Mouse (Mus musculus) intestine, embryonic 15.5 days (tissue): ENCODE data around the gene Ndufs8. TPM values are rescaled to one million over a fixed set of nuclear protein-coding genes. Genes with fewer than 3 reads are reported as not detected.

Source experiments
- ATAC-seq: fragments of 200-750 bp; cut with Nextera tagmentation; 2 replicates; pipeline ENCODE4 v1.8.0; 2017; ENCODE audit warnings: moderate TSS enrichment, moderate library complexity
- H3K27ac ChIP-seq: fragments of 300-500 bp; sonication (generic); 2 replicates; pipeline ENCODE4 v1.5.1; 2015; ENCODE audit warnings: mild to moderate bottlenecking, inconsistent platforms
- H3K27me3 ChIP-seq: fragments of 300-500 bp; sonication (generic); replicated peaks from 2 replicates; pipeline ENCODE4 v1.6.1; 2015; ENCODE audit warnings: inconsistent platforms
- H3K36me3 ChIP-seq: fragments of 300-500 bp; sonication (generic); 2 replicates; pipeline ENCODE4 v1.6.1; 2015; ENCODE audit warnings: inconsistent platforms
- H3K4me1 ChIP-seq: fragments of 300-500 bp; sonication (generic); replicated peaks from 2 replicates; pipeline ENCODE4 v1.6.1; 2015; ENCODE audit warnings: inconsistent platforms
- H3K4me2 ChIP-seq: fragments of 300-500 bp; sonication (generic); replicated peaks from 2 replicates; pipeline ENCODE4 v1.6.1; 2015; ENCODE audit warnings: mild to moderate bottlenecking, inconsistent platforms
- H3K4me3 ChIP-seq: fragments of 300-500 bp; sonication (generic); replicated peaks from 2 replicates; pipeline ENCODE4 v1.5.1; 2015; ENCODE audit warnings: inconsistent platforms
- H3K9ac ChIP-seq: fragments of 300-500 bp; sonication (generic); 2 replicates; pipeline ENCODE4 v1.6.1; 2015; ENCODE audit warnings: inconsistent platforms
- H3K9me3 ChIP-seq: fragments of 300-500 bp; sonication (generic); 2 replicates; pipeline ENCODE4 v1.6.1; 2016; ENCODE audit warnings: inconsistent platforms
- WGBS: fragments of 180-500 bp; shearing (Covaris S2); methylation state at CpG from one replicate; pipeline ENCODE4 v1.1.7; 2015; 5-methylcytosine and 5-hydroxymethylcytosine counted together
- polyA plus RNA-seq: library from polyadenylated mRNA; unstranded; fragments of >200 nt; fragmentation: Nextera tagmentation; extraction: Ambion mirVana; gene quantifications from 2 replicates; pipeline ENCODE4 v1.2.1, GENCODE M21; 2015

Gene Ndufs8
- polyA plus RNA-seq, 1 experiment from 2014 or later, result 342 TPM

DNA sequence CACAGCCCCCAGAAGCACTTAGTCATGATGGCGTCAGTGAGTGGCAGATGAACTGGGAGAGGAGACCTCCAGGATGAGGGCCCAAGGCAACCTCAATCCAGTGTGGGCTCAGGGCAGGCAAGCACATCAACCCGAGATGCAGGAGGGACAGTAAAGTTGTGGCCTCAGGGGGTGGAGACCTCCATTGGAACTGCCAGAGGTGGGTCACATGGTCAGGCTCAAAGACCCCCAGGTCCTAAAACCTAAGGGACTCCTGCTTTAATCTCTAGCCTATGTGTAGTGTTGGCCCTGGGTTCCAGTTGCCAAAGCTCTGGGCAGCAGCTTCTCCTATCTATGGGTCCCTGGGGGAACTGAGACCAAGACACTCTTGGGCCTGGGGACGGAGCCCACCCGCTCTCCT, 16.2 kb upstream of the Ndufs8 start:
- Histone ChIP-seq H3K36me3 (no peaks in the 10 kb centered on the region), H3K4me2 (no peak overlapping the region)
- 88% methylated on average over 4 of the region's 4 CpGs for WGBS

DNA sequence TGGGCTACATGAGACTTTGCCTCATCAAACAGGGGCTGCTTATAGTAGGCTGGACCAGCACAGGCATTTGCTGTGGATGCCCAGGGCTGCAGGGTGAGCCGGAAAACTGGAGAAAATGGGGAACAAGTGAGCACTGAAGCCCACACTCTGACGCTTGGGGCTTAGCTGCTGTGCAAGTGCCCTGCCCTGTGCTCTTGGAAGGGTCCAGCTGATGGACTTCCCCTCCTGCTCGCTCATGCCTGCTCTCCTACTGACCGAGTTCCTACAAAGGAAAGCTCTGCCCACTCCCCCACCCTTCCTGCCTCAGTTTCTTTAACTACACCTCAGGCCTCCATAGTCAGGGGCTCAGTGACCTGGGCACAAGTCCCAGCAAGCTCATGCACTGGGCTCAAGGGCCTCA, 15.4 kb upstream of the Ndufs8 start:
- ATAC-seq, result no peak
- H3K27ac ChIP-seq, result no peak overlapping the region
- H3K4me3 ChIP-seq, result no peak overlapping the region
- no peaks in the 10 kb centered on the region for H3K9me3 ChIP-seq
- 89% methylated on average over 4 of the region's 4 CpGs for WGBS
- H3K4me1 ChIP-seq, result peaks cover 26% of the 10 kb centered on the region
- H3K4me2 ChIP-seq, result no peak overlapping the region
- H3K9ac ChIP-seq, result no peak overlapping the region
- no peaks in the 10 kb centered on the region for H3K36me3 ChIP-seq
- no peaks in the 10 kb centered on the region for H3K27me3 ChIP-seq

More for the DNA sequence above, 16.2 kb upstream of the Ndufs8 start:
- ATAC-seq, result no peak
- H3K9ac ChIP-seq, result no peak overlapping the region
- no peak overlapping the region for H3K4me3 ChIP-seq
- no peaks in the 10 kb centered on the region for H3K27me3 ChIP-seq
- no peak overlapping the region for H3K27ac ChIP-seq
- no peaks in the 10 kb centered on the region for H3K9me3 ChIP-seq
- peaks cover 25% of the 10 kb centered on the region for H3K4me1 ChIP-seq

DNA sequence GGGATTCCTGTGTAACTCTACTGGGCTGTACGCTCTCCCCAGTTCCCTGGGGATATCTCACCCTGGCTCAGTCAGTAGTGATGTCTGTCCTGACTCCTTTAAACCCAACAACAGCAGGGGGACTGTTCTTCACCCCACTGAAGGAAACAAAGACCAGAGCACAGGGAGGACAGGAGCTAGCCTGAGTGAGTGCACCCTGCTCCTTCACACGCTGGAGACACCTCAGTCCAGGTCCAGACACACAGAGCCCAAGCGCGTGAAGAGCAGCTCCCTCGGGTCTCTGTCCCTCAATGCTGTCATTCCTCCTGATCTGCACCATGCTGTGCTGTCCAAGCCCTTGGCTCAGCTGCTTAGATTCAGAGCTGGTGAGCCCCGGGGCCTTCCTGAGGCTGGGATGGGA, 14.1 kb upstream of the Ndufs8 start:
- 65% methylated on average over 6 of the region's 6 CpGs for WGBS

DNA sequence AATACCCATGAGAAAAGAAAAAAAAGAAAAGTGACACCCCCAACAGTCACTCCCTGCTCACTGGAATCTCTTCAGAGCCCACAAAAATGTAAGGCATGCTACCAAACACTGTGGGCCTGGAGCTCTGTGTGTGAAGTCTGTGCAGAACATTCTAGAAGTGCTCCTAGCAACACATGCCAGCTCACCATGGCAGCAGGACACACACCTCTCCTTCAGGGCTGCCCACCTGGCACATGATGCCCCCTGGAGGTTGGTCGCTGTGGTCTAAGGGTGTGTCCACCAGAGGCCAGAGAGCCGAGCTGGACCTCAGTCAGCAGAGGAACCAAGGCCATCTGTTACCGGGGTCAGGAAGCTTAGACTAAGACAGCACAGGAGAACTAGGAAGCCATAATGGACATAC, 13.7 kb upstream of the Ndufs8 start:
- H3K27ac ChIP-seq, result no peak overlapping the region
- no peaks in the 10 kb centered on the region for H3K27me3 ChIP-seq
- no peak for ATAC-seq
- H3K4me3 ChIP-seq, result no peak overlapping the region
- no peak overlapping the region for H3K4me2 ChIP-seq
- H3K9ac ChIP-seq, result no peak overlapping the region
- 53% methylated on average over 3 of the region's 3 CpGs for WGBS
- peaks cover 29% of the 10 kb centered on the region for H3K4me1 ChIP-seq
- H3K36me3 ChIP-seq, result no peaks in the 10 kb centered on the region
- H3K9me3 ChIP-seq, result no peaks in the 10 kb centered on the region

More for the DNA sequence above, 14.1 kb upstream of the Ndufs8 start:
- no peak for ATAC-seq
- Histone ChIP-seq H3K27ac (no peak overlapping the region), H3K9ac (no peak overlapping the region), H3K4me2 (no peak overlapping the region), H3K4me3 (no peak overlapping the region), H3K27me3 (no peaks in the 10 kb centered on the region), H3K36me3 (no peaks in the 10 kb centered on the region), H3K4me1 (peaks cover 29% of the 10 kb centered on the region), H3K9me3 (no peaks in the 10 kb centered on the region)

DNA sequence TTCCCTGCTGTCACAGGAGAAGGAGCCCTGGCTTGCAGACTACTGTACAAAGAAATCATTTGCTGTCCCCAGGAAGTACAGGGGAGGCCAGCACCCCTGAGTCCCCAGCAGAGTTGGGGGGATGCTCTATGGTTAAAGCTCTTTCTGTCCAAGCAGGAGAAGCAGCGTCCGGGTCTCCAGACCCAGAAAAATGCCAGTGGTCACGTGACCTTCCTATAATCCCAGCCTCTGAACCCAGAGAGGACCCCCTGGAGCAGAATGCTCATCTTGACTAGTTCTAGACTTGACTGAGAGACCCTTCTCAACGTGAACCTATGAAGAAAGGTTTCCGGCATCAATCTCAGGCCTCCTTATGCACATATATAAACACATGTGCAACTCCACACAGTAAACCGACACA, 13.3 kb upstream of the Ndufs8 start:
- WGBS, result 82% methylated on average over 6 of the region's 6 CpGs
- no peak for ATAC-seq
- Histone ChIP-seq H3K27me3 (no peaks in the 10 kb centered on the region), H3K27ac (no peak overlapping the region), H3K9ac (no peak overlapping the region), H3K36me3 (no peaks in the 10 kb centered on the region), H3K4me2 (no peak overlapping the region), H3K4me3 (no peak overlapping the region), H3K4me1 (peaks cover 27% of the 10 kb centered on the region), H3K9me3 (no peaks in the 10 kb centered on the region)

DNA sequence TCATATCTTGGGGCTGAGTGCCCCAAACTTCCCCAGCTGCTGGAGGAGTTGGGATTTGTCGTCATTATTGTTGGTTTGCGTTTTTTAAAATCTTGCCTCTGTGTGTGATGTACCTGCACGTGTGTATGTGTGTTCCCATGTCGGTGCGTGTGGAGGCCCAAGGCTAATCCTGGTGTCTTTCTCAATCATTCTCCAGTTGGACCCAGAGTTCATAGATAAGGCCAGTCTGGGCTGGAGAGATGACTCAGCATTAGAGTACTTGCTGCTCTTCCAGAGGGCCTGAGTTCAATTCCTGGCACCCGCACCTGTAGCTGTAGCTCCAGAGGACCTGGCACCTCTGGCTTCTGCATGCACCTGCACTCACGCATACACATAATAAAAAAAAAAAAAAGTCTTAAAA, 12.3 kb upstream of the Ndufs8 start:
- Histone ChIP-seq H3K27me3 (no peaks in the 10 kb centered on the region), H3K9me3 (no peaks in the 10 kb centered on the region), H3K36me3 (no peaks in the 10 kb centered on the region), H3K4me2 (no peak overlapping the region), H3K4me1 (peaks cover 17% of the 10 kb centered on the region), H3K4me3 (no peak overlapping the region), H3K9ac (no peak overlapping the region), H3K27ac (no peak overlapping the region)
- no peak for ATAC-seq
- 92% methylated on average over 7 of the region's 7 CpGs for WGBS

DNA sequence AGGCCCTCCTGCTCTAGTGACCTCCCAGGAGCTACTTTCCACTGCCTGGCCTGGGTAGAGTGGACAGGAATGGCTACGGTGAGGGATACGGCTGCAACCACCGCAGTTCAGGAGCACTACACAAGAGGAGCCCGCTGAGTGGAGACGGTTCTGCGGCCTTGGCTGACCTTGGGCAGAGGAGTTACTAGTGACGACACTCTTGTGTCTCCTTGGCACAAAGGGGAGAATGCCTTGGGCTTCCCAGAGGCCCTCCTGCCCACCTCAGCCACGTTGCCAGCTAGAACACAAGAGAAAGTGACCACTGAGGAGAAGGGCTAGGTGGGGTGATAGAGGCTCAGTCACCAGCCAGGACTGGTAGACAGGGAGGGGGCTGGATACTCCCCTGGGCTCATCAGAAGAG, 11.6 kb upstream of the Ndufs8 start:
- H3K27ac ChIP-seq, result peak overlapping the region; percentile 59; the same call in 1 of the 2 replicates
- no peak overlapping the region for H3K9ac ChIP-seq
- WGBS, result 83% methylated on average over 8 of the region's 8 CpGs
- no peak for ATAC-seq
- no peak overlapping the region for H3K4me3 ChIP-seq
- no peaks in the 10 kb centered on the region for H3K27me3 ChIP-seq
- no peaks in the 10 kb centered on the region for H3K36me3 ChIP-seq
- H3K9me3 ChIP-seq, result no peaks in the 10 kb centered on the region
- H3K4me1 ChIP-seq, result peaks cover 10% of the 10 kb centered on the region
- H3K4me2 ChIP-seq, result no peak overlapping the region

DNA sequence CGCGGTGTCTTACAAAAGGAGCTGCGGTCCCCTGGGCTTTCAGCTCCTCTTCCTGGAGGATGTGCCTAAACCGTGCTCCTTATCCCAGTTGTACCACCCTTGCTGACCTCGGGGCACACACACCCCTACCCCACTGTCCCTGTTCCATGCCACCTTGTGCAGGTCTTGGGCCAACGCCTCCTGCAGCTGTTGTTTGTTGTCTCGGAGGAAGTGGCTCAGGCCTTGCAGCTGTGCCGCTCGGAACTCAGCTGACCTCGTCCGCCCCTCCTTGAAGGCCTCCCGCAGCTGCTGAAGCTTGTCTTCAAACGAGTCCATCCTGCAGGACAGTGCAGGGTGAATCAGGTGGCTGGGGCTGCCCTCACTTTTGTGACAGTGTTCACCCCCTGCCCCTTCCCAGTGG, 11.0 kb upstream of the Ndufs8 start:
- Histone ChIP-seq H3K4me3 (no peak overlapping the region), H3K4me1 (peaks cover 7% of the 10 kb centered on the region), H3K4me2 (no peak overlapping the region), H3K9me3 (no peaks in the 10 kb centered on the region), H3K9ac (no peak overlapping the region), H3K27me3 (no peaks in the 10 kb centered on the region), H3K36me3 (no peaks in the 10 kb centered on the region), H3K27ac (peak overlapping the region; percentile 59)
- whole genome bisulfite sequencing, result 51% methylated on average over 13 of the region's 13 CpGs
- ATAC-seq, result peak; percentile 35; the same call in 1 of the 2 replicates

DNA sequence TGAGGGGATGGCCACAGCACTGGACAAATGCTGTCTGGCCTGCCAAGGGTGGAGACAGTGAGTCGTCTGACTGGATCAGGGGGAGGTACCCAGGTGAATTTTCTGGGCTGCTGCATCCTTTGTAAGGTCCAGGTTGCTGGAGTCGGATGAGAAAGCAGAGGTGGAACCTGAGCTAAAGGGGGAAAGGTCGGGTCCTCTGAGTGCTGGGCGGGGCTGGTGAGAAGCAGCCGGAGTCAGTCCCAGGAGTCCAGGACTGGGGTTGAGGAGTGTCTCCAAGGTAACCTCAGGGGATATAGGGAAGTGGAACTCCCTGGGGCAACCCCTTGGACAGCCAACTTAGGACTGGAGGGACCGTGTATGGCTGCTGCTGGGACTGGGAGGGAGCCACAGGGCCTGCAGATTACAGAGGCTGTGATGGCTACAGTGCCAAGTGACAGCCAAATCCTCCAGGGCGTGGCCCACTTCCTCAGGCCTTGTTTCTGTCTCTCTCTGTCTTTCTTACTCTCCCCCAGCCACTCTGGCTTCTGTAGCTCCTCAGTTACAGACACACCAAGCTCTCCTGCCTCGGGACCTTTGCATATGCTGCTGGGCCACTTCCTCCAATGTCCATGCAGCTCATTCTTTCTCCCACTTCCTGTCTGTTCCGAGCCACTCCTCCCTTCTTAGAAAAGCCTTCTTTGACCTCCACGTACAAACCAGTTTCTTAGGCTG, 10.2 kb upstream of the Ndufs8 start:
- Histone ChIP-seq H3K27me3 (no peaks in the 10 kb centered on the region), H3K4me2 (no peak overlapping the region), H3K9me3 (no peaks in the 10 kb centered on the region), H3K27ac (peak overlapping the region; percentile 59; the same call in 1 of the 2 replicates), H3K36me3 (no peaks in the 10 kb centered on the region), H3K4me1 (peaks cover 7% of the 10 kb centered on the region), H3K4me3 (no peak overlapping the region), H3K9ac (no peak overlapping the region)
- peak; percentile 46 for ATAC-seq
- WGBS, result 48% methylated on average over 10 of the region's 10 CpGs

DNA sequence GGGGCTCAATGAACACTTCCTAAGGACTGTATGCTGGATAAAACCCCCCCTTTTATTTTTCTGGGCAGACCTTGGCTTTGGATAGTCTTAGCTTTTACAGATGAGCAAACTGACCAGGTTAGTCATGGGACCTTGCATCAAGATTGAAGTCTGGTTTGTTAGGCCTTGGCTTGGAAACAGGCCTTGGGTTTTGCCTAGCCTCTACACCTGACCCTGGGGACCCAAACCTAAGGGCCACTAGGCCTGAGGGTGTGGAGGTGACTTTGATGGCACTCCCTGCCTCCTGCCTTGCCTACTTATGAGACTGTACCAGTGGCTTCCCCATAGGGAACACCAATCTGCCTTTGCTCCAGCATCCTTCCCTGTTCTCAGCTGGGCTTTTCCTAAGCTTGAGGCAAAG, 7.4 kb upstream of the Ndufs8 start:
- peaks cover 7% of the 10 kb centered on the region for H3K4me1 ChIP-seq
- H3K4me2 ChIP-seq, result no peak overlapping the region
- no peaks in the 10 kb centered on the region for H3K36me3 ChIP-seq
- H3K9me3 ChIP-seq, result no peaks in the 10 kb centered on the region
- H3K9ac ChIP-seq, result no peak overlapping the region
- no peak overlapping the region for H3K4me3 ChIP-seq
- no peak overlapping the region for H3K27ac ChIP-seq
- H3K27me3 ChIP-seq, result no peaks in the 10 kb centered on the region
- ATAC-seq, result no peak

DNA sequence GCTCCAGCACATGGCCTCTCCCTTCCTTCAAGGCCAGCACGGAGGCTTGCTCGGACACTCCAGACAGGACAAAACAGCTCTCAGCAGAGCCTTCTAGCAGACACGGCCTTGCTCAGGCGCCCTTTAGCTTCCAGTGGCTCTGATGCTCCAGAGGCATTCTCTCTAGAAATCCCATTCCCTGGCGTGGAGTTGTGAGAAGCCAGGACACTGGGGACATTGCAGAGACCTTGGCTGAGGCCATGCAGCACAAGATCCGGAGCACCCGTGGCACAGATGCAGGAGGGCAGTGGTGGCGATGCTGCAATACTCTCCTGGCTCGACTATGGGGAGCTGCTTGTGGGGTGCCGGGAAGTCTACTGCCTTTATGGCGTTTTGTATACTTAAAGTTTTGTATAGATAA, 4.2 kb upstream of the Ndufs8 start:
- no peaks in the 10 kb centered on the region for H3K36me3 ChIP-seq
- H3K9ac ChIP-seq, result no peak overlapping the region
- no peak for ATAC-seq
- H3K4me1 ChIP-seq, result peaks cover 12% of the 10 kb centered on the region
- H3K27me3 ChIP-seq, result no peaks in the 10 kb centered on the region
- 71% methylated on average over 11 of the region's 11 CpGs for WGBS
- no peaks in the 10 kb centered on the region for H3K9me3 ChIP-seq
- H3K4me3 ChIP-seq, result no peak overlapping the region
- H3K27ac ChIP-seq, result no peak overlapping the region
- H3K4me2 ChIP-seq, result no peak overlapping the region

DNA sequence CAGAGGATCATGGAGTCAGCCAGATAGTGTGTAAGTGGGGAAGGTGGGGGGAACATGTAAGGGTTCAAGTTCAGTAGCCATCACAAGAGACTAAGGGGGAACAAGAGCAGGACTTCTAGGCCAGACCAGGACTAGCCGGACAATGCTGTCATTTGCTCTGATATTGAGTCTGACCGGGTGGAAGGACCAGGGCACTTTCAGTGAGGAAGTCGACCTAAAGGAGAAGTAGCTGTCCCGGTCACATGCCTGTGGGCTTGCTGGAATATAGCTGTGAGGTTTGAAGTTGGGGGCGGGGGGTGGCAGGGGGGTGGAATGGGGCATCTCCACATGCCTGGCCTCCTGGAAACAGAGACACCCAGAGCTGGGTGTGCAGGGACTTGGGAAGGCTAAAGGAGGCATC, 2.0 kb upstream of the Ndufs8 start:
- H3K36me3 ChIP-seq, result peaks cover 7% of the 10 kb centered on the region
- 84% methylated on average over 5 of the region's 5 CpGs for WGBS
- no peaks in the 10 kb centered on the region for H3K27me3 ChIP-seq
- ATAC-seq, result no peak
- no peak overlapping the region for H3K4me3 ChIP-seq
- no peaks in the 10 kb centered on the region for H3K9me3 ChIP-seq
- peaks cover 16% of the 10 kb centered on the region for H3K4me1 ChIP-seq
- no peak overlapping the region for H3K4me2 ChIP-seq
- H3K9ac ChIP-seq, result no peak overlapping the region
- H3K27ac ChIP-seq, result no peak overlapping the region

DNA sequence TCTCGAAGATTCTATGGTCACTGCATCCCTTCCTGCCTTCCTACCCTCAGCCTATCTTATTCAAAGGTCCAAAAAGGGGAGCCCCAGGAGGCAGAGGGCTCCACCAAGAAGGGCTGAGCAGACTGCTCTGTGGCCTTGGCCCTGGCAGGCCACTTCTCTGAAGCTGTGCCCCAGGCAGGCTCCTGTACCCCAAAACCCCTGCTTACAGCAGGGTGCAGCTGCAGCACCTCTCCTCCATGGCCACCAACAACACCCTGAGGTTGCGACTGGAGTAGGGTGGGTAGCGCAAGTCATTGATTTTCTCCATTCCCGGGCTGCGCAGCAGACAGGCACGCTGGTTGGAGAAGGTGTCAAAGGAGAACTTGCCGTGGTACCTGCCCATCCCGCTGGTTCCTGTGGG, 1.1 kb upstream of the Ndufs8 start:
- ATAC-seq, result no peak
- Histone ChIP-seq H3K27me3 (no peaks in the 10 kb centered on the region), H3K36me3 (peaks cover 12% of the 10 kb centered on the region), H3K4me3 (peak overlapping the region; percentile 69), H3K4me2 (peak overlapping the region; percentile 73), H3K27ac (no peak overlapping the region), H3K9ac (peak overlapping the region; percentile 44; the same call in 1 of the 2 replicates), H3K4me1 (peaks cover 16% of the 10 kb centered on the region), H3K9me3 (no peaks in the 10 kb centered on the region)
- 80% methylated on average over 8 of the region's 8 CpGs for WGBS
